Mouse (Mus musculus) layer of hippocampus, adult 18-20 months (tissue): ENCODE measurements around the gene Ube2s. TPM values are rescaled to one million over a fixed set of nuclear protein-coding genes. Genes with fewer than 3 reads are reported as not detected.

Source experiments
- DNase-seq, 2 experiments: peaks; one replicate each; pipeline ENCODE4 v3.0.0; 2022; ENCODE audit warnings: low spot score in 2 of 2
- total RNA-seq, 2 experiments: library from RNA; stranded (reverse); gene quantifications; 2 replicates each; pipeline ENCODE4 v1.2.3; 2021

The Ube2s gene
- total RNA-seq, 2 experiments from 2014 or later: 102 to 121 TPM

DNA sequence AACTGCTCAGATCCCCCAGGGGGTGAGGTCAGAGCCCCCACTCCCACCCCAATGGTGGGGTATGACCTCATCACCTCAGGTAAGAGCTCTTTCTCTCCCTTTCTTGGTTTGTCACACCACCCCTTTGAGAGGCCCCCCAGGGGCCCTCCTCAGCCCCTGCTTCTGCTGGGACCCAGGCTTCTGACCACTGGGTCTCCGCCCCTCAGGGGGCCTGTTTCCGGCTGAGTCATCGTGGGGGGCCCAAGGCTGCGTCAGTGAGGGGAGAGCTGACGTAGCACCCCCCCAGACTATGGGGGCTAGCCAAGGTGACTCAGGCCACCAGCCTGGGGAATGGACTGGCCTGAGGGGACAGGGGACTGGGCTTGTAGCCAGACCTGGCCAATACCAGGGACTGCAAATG lies 32.5 kb downstream of the Ube2s start:
- no peak for DNase-seq

DNA sequence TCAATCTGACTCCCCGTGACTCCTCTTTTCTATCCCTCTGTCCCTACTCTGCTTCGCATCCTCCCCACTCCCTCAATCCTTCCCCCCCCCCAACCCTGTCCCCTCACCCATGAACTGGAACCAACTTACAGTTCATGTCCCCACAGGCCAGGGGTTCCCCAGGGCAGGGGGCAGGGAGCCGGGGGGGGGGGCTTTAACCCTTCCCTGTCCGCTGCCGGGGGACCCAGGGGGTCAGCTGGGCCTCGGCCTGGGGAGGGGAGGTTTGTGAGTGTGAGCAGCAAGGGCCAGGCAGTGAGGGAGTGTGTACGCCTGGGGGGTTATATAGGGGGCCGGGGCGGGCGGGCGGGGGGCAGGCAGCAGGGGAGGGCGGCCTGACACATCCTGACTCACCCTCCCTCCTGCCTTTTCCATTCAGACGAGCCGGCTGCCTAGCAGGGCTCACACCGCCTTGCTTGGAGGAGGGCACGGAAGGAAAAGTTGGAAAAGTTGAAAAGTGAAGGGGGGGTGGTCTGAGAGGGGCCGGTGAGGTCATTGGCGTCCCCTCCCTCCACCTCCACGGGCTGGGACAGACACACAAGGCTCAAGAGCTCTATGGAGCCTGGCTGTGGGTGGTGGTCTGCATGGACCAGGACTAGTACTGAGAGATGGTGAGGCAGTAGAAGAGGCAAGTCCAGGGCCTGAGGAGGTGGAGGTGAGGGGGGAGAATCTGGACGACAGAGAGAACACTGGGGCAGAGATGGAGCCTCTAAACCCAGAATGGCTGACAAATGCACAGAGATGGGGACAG lies 34.3 kb downstream of the Ube2s start:
- no peak for DNase-seq

DNA sequence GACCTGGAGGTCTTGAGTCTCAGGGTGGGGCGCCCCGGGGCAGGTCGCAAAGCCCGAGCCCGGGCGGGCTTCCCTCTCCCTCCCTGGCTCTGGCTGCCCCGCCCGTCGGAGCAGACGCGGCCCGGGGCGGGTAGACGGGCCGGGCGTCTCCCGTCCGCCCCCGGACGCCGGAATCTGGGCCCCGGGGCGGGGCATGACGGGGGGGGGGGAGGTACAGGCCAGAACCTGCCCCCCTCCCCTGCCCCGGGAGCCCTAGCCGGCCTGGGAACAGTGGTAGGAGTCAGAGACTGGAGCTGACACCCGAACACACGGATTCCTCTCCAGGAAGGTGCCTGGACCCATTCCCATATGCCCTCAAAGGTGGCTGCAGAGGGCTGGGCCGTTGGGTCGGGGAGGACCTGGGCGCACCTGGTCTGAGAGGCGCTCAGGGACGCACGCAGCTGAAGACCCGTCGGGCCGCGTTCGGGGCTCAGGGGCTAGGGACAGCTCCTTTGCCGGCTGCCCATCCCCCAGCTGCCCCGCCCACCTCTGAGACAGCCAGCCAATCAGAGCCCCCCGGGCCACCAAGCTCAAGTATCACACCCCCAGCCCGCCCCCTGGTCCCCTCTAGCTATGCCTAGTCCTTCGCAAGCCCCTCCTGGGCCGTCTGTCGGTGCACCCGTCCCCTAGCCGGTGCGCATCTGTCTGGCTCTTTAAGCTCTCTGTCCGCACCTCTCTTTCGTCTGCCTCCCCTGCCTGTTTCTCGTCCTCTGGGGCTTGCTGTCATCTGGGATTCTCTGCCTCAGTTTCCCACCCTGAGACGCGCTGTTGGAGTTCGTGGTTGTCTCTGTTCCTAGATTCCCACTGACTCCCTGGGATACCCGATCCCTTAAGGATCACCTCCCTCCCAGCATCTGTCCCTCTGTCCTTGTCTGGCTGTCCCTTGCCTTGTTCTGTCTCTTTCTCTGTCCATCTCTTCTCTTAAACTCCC lies 35.2 kb downstream of the Ube2s start:
- no peak for DNase-seq

DNA sequence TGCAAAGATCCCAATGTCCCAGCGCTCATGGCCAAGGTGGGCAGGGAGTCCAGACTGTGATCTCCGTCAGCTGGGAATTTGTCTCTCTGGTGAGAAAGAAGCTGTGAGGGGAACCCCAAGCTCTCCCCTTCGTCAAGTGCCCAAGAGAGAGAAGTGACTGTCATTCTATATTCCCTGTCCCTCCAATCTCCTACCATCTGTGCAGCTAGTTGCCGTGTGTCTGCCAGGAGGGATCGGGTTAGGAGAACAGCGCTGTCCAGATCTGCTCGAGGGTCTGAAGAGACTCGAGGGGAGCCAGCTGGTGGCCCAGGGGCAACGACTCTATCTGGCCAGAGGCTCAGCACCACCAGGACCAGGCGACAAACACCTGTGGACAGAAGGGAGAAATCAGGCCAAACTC lies 36.3 kb downstream of the Ube2s start:
- DNase-seq: no peak

DNA sequence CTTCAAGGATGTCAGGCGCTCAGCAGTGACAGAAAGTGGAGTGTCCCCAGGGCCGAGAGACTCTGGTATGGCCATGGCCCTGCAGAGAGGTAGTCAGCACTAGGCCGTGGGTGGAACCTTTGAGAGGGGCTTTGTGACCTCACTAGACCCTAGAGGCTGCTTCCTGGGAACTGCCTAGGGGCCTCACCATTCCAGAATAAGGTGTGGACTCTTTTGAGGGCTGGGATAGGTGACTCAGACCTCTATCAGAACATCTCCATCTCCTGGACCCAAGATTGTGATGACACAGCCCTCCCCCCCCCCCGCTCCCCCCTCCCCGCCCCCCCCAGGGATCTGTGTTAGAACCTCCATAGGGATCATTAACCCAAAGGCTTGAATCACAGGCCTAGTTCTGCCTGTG lies 41.2 kb downstream of the Ube2s start, which contains the start of gene Fam71e2:
TSS of gene Fam71e2 (minus strand) at position 101 of the 400 bp plus-strand sequence.
- no peak for DNase-seq

DNA sequence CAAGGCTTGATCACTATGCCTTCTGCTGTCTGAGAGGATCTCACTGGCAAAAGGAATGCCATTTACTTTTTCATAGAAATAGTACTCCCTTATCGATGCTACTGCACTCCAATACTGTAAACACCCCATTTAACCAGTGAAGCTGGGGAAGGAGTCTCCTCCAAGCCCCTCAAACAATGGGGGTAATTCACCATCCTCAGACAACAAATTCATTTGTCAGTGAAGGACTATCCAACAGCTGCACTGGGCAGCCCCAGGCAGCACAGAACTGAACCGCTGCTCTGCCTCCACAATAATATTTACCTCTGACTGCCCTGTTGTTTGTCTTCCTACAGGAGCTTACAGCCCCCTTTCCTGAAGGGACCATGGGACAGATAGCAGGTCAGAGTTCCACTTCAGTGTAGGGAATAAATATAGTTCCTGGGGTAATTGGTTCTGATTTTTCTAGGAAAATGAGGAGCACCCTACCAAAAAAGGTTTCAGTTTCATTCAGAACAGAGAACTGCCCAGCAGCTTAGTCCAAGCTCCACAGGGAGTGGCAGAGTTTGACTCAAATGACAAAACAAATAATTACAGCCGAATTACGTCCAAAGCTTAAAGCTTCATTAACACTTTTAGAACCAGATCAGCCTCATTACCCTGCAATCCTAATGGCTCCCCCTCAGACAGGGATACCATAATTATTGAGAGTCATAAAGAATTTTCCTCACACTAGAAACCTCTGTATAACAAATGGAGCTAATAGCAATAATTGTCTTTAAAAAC lies 47.3 kb downstream of the Ube2s start:
- DNase-seq: no peak

DNA sequence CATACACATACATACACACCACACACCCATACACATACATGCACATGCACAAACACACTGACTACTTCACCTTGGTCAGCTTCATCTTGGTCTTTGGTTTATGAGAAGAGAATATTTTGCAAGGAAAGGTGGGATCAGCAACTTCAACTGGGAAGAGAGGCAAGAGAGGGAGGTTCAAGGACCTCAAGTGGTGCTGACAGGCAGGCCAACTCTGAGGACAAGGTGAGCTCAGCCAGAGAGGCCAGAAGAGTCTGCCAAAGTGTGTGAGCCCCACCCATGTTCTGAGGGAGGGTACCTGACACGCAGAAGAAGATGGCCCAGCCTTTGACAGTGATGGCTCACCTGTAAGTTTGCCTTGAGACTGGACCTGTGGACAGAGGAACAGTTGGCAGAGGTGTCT lies 52.7 kb downstream of the Ube2s start:
- no peak for DNase-seq

DNA sequence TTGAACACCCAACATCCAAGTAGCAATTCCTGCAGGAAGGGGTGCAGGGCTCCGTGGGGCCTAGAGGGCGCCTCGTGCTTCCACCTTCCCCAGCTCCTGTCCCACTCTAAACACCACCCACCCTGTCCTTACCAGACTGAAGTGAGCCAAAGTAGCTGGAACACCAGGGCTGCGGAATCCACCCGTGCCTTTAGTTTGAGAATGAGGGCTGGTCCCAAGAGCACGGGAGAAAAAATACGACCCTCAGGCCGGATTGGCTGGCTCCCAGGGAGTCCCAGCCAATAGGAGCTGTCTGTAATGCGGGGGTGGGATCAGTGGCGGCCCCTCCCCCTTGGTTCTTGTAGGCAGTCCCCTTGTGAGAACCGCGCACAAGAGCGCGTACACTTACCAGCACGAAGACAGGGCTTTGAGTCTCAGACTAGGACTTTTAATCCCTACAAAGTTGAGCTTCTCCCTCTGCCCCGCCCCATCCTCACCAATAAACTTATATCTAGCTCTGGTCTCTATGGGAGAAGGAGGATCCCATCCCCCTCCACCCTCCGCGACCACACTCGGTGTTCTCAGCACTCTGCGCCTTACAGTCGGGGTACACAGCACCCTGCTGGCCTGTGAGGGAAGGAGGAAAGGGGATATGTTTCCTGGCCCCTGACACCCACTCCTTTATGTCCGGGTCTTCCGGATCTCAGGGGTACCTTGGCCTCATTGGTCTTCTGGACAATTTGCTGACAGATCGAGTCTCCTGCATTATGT lies 59.4 kb downstream of the Ube2s start, which contains the start of gene Cox6b2:
TSS of gene Cox6b2 (minus strand) at position 274 of the 750 bp plus-strand sequence.
- DNase-seq: peak in 1 of 2 experiments; percentile 49

DNA sequence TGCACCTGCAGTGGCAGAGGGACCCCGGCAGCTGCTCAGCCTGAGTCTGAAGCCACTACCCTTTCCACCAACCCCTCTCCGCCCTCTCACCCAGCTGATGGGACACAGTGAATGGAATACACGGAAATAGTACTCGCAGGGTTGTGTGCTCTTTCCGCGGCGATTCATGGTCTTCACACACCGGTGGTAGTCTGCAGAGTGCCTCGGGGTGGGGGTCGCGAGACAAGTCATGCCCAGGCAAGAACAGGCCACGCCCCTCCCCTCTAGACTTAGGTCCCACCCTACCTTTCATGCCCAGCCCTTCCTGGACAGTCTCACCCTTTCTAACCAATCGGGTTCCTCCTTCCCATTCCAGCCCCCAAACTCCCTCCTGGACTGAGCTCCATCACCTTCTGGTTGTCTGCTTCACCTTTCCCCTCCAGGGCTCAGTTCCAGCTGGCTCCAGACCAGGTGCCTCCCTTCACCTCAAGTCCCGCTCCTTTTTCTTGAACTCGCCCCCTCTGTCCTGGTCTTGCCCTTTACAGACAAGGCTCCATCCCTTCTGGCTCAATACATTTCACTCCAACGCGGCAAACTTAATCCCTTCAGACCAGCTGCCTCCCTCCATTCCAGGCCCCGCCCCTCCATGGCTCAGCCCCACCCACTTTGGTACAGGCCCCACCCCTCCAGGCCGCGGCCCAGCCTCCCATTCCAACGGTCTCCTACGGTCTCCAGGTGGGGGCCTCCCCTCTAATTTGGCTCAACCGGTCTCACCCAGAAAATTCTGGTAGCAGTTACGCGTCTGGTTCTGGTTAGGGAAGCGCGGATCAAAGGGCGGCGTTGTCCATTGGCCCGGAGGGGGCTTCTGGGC lies 60.2 kb downstream of the Ube2s start:
- DNase-seq: no peak

DNA sequence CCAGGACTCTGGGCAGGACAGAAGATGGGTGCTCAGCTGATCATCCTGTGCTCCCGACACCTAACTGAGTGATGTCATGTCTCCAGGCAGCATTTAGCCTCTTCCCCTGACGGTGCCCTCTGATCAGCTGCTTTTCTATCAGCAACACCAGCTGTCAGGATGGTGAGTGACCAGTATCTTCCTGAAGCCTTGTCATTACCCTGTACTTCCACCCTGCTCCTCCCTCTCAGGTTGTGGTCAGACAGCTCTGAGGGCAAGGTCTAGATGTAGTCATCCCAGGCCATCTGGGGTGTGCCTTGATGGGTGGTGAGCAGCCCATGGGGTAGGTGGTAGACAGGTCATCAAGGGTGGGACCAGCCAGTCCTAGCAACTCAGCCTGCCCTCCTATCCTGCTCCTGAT lies 63.2 kb downstream of the Ube2s start:
- no peak for DNase-seq

DNA sequence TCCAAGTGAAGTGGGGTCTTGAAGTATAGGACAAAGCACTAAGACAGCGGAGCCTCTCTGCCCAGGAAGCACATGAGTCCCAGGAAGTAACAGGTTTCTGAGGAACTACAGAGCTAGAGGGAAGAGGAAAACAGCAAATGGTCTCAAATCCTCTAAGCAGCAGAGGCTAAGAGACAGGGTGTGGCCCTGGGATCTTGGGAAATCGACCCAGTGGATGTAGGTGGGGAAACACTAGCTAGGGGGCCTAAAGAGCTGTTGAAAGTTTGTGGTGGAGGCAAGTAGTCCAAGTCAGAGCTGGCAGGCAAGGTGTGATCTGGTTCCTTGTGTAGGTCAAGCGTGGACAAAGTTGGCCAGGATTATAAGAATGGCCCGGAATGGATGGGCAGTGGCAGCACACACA lies 64.1 kb downstream of the Ube2s start:
- DNase-seq: no peak

DNA sequence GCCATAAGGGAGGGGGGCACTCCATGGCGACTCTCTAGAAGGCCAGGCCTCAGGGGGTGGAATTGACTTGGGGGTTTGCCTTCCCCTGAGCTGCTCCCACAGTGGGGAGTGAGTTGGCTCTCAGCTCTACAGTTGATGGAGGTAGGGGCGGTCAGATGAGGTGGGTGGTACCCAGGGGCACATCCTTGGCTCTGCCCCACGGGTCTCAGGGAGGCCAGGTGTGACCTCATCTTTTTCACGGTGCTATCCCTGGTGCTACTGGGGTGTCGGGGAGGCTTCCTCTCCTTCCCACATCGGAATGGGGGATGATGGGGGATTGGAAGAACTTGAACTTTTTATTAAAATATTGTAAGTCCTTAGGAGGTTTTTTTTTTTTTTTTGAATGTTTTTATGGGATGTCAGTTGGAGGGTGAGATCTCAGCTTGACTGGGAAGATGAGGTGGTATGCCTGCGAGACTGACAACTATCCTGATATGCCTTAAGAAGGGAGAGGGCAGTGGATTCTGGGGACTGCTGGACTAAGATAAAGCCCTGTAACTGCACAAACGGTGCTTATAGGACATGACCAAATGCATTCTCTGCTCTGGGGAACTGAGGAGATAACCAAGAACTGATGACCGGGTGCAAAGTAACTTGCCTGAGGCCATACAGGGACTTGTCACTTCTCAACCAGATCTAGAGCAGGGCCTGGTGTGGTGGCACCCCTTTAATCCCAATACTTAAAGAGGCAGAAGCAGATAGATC lies 65.1 kb downstream of the Ube2s start:
- DNase-seq: no peak

DNA sequence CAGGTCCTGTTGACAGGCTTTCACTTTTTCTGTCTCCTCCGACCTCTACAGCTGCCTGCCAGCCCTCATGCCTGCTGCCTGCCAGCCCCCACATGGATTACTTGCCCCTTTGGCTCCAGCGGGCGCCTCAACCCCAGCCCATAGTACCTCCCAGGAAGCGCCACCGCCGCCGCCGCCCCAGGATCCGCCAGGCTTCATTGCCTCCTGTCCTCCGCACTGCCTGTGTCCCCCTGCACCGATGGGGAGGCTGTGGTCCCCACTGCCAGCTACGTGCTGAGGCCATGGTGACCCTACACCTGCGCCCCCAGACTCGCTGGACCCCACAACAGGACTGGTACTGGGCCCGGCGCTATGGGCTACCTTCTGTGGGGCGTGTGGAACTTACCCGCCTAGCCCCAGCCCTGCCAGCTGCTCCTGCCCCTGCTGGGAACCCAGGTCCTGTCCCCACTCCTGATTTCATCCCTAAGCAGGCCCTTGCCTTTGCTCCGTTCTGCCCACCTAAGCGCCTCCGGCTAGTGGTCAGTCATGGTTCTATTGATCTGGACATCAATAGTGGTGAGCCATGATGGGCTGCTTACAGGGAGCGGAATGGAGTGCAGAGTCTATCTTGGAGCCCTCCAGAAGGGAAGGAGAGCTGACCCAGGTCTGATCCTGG lies 65.9 kb downstream of the Ube2s start:
- DNase-seq: no peak

DNA sequence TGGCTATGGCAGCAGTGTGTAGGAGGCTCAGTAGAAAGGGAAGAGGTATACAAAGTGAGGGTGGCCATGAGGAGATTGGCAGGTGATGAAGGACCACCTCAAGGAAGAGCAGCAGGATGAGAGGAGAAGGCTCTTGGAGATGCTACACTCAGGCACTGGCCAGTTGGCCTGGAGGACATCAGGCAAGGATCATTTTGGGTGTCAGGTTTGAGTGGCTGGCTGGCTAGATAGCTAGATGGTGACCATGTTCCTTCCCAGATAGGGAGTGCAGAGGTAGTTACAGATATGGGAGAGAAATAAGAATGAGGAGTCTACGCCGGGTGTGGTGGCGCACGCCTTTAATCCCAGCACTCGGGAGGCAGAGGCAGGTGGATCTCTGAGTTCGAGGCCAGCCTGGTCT lies 67.5 kb downstream of the Ube2s start:
- no peak for DNase-seq
